Mouse (Mus musculus): ENCODE measurements around the gene Myh3.

DNA sequence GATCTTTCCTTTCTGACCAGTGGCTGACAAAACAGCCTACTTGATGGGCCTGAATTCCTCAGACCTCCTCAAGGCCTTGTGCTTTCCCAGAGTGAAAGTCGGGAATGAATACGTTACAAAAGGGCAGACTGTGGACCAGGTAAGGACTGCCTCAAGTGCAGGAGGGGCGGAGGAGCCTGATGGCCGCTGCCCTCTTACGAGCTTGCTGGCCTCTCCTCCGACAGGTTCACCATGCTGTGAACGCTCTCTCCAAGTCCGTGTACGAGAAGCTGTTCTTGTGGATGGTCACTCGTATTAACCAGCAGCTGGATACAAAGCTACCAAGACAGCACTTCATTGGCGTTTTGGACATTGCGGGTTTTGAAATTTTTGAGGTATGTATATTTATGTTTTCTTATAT lies 9.1 kb downstream of the Myh3 start:
- no peak for TF ChIP-seq CTCF (IDR thresholded peaks at IDR 0.05; ENCODE audit: low read depth, low read length)
- TF ChIP-seq EP300 (IDR thresholded peaks at IDR 0.05; ENCODE audit: insufficient read depth, low read depth, low read length): no peak
